Mouse (Mus musculus): ENCODE measurements around the gene Atoh8. TPM values are rescaled to one million over a fixed set of nuclear protein-coding genes. Genes with fewer than 3 reads are reported as not detected.
A peak's percentile ranks its signal among the peaks of the same experiment; 100 is the strongest.

The Atoh8 gene
- polyA plus RNA-seq, 1 experiment, result 1.9 TPM

DNA sequence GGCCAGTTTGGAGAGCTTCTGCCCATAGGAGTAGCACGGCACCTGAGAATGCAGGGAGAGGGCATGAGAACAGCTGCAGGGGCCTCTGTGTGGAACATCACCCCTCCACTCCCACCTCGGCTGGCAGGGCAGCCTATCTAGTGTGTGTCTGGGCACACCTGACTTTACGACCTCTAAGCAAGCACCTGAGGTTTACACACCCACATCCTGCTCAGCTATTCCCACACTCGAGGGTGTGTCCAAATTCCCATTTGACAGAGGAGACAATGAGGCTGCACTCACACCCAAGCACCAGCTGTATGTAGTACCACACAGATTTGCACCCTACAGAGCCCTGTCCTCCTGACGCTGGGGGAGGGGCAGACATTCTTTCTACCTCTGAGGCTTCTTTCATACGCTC is 11.5 kb downstream of the Atoh8 start:
- Histone ChIP-seq H3K4me3 (ENCODE audit: insufficient read depth, low read depth, low read length) (no peak overlapping the region), H3K27ac (replicated peaks; ENCODE audit: low read depth, low read length) (no peak overlapping the region), H3K4me1 (ENCODE audit: control insufficient read depth, insufficient read depth, insufficient read length, low read length) (peaks cover 12% of the 10 kb centered on the region)

- Histone ChIP-seq H3K27ac (replicated peaks; ENCODE audit: low read depth, low read length) (no peak overlapping the region), H3K4me3 (ENCODE audit: insufficient read depth, low read depth, low read length) (no peak overlapping the region), H3K4me1 (ENCODE audit: control insufficient read depth, insufficient read depth, insufficient read length, low read length) (peaks cover 19% of the 10 kb centered on the region)
Measured at GRCm38 (mm10) chr6:72222876-72223275, 12.5 kb downstream of the Atoh8 start.

DNA sequence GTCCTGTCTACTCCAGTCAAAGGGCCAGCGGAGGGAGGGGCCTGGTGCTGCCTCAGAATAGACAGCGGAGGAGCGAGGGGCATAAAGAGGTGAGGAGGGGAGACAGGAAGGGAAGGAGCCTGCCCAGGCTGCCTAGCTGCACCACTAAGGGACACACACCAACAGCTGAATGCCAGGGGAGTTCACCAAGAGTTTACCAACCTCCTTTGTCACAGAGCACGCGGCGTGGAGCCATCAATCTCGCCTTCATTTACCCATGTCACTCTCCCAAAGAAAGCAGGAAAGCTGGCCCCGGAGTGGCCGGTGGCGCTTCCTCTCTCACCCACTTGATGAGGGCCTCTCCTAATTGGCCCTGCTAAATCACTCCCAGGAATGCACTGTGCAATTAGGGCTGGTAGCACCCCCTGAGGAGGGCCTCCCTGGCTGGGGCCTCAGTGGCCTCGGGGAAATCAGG is 13.1 kb downstream of the Atoh8 start:
- H3K4me3 ChIP-seq (ENCODE audit: insufficient read depth, low read depth, low read length), result no peak overlapping the region
- peaks cover 23% of the 10 kb centered on the region for H3K4me1 ChIP-seq (ENCODE audit: control insufficient read depth, insufficient read depth, insufficient read length, low read length)
- H3K27ac ChIP-seq (replicated peaks; ENCODE audit: low read depth, low read length), result no peak overlapping the region

DNA sequence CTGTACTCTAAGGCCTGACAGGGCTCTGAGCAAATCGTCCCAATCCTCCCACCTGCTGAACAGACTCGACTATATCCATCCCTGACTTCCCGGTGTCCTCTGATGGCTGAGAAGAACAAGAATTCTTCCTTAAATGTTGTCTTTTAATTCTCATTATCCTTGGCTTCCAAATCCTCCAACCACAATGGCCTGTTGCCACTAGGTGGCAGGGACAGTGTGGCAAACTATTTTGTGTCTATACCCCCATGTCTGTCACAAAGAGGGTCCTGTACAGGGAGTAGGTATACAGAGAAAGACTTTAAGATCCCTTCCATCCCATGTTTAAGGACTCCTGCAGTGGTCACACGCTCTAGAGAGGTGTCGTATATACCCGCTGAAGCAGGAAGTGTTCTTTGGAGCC is 14.1 kb downstream of the Atoh8 start:
- no peak overlapping the region for H3K27ac ChIP-seq (replicated peaks; ENCODE audit: low read depth, low read length)
- peaks cover 24% of the 10 kb centered on the region for H3K4me1 ChIP-seq (ENCODE audit: control insufficient read depth, insufficient read depth, insufficient read length, low read length)
- no peak overlapping the region for H3K4me3 ChIP-seq (ENCODE audit: insufficient read depth, low read depth, low read length)

- no peak overlapping the region for H3K27ac ChIP-seq (replicated peaks; ENCODE audit: low read depth, low read length)
Measured at GRCm38 (mm10) chr6:72219549-72219948, 15.8 kb downstream of the Atoh8 start.

GRCm38 (mm10) chr6:72218281-72218680 is 17.1 kb downstream of the Atoh8 start:
- Histone ChIP-seq H3K27ac (replicated peaks; ENCODE audit: low read depth, low read length) (peak overlapping the region; percentile 70; the same call in 1 of the 2 replicates), H3K4me1 (ENCODE audit: control insufficient read depth, insufficient read depth, insufficient read length, low read length) (peaks cover 33% of the 10 kb centered on the region), H3K4me3 (ENCODE audit: insufficient read depth, low read depth, low read length) (no peak overlapping the region)

More at GRCm38 (mm10) chr6:72219549-72219948, 15.8 kb downstream of the Atoh8 start:
- H3K4me3 ChIP-seq (ENCODE audit: insufficient read depth, low read depth, low read length), result no peak overlapping the region
- peaks cover 32% of the 10 kb centered on the region for H3K4me1 ChIP-seq (ENCODE audit: control insufficient read depth, insufficient read depth, insufficient read length, low read length)

GRCm38 (mm10) chr6:72217415-72217784 is 18.0 kb downstream of the Atoh8 start:
- Histone ChIP-seq H3K27ac (replicated peaks; ENCODE audit: low read depth, low read length) (peak overlapping the region; percentile 70), H3K4me3 (ENCODE audit: insufficient read depth, low read depth, low read length) (no peak overlapping the region), H3K4me1 (ENCODE audit: control insufficient read depth, insufficient read depth, insufficient read length, low read length) (peaks cover 35% of the 10 kb centered on the region)

GRCm38 (mm10) chr6:72216681-72217414 is 18.5 kb downstream of the Atoh8 start:
- H3K4me3 ChIP-seq (ENCODE audit: insufficient read depth, low read depth, low read length), result no peak overlapping the region
- H3K4me1 ChIP-seq (ENCODE audit: control insufficient read depth, insufficient read depth, insufficient read length, low read length), result peaks cover 35% of the 10 kb centered on the region
- H3K27ac ChIP-seq (replicated peaks; ENCODE audit: low read depth, low read length), result no peak overlapping the region

DNA sequence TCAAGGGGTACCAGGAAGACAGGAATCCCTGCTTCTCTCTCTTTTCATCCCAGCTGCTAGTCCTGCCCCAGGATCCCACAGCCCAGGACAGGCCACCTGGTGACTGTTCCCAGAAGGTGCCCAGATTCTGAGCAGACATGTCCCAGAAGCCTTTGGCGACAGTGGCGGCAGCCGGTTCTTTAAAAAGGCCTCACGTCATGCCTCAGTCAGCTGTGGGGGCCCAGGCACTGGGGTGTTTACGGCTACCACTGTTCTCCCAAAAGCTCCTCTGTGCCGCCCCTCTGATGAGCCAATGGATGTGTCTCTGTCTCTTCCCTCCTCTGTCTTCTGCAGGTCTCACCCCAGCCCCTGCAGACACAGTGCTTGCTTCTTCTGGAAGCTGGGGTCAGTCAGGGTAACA is 19.8 kb downstream of the Atoh8 start:
- Histone ChIP-seq H3K4me1 (ENCODE audit: control insufficient read depth, insufficient read depth, insufficient read length, low read length) (peaks cover 31% of the 10 kb centered on the region), H3K27ac (replicated peaks; ENCODE audit: low read depth, low read length) (peak overlapping the region; percentile 85), H3K4me3 (ENCODE audit: insufficient read depth, low read depth, low read length) (no peak overlapping the region)

DNA sequence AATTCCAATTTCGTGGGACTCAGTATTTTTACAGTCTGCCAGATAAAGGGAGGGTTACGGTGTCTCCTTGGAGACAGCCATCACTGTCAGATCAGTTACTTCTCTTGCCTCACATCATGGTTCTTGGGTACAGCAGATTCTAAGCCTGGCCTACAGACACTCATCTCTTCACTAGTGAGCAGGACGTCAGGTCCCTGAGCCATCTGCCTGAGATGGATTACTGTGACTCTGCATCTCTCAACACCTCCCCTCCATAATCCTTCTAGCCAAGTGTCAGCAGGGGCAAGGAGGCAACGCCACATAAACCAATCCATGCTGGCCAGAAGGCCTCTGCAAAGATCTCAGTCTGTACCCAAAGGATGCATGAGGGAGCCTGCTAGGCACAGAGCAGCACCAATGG is 24.0 kb downstream of the Atoh8 start:
- H3K4me3 ChIP-seq (ENCODE audit: insufficient read depth, low read depth, low read length), result no peak overlapping the region
- no peak overlapping the region for H3K27ac ChIP-seq (replicated peaks; ENCODE audit: low read depth, low read length)
- H3K4me1 ChIP-seq (ENCODE audit: control insufficient read depth, insufficient read depth, insufficient read length, low read length), result peaks cover 17% of the 10 kb centered on the region

- Histone ChIP-seq H3K4me1 (ENCODE audit: control insufficient read depth, insufficient read depth, insufficient read length, low read length) (peaks cover 15% of the 10 kb centered on the region), H3K4me3 (ENCODE audit: insufficient read depth, low read depth, low read length) (no peak overlapping the region), H3K27ac (replicated peaks; ENCODE audit: low read depth, low read length) (no peak overlapping the region)
Measured at GRCm38 (mm10) chr6:72210823-72211222, 24.6 kb downstream of the Atoh8 start.

- Histone ChIP-seq H3K27ac (replicated peaks; ENCODE audit: low read depth, low read length) (no peak overlapping the region), H3K4me1 (ENCODE audit: control insufficient read depth, insufficient read depth, insufficient read length, low read length) (peaks cover 12% of the 10 kb centered on the region), H3K4me3 (ENCODE audit: insufficient read depth, low read depth, low read length) (no peak overlapping the region)
Measured at GRCm38 (mm10) chr6:72209738-72210137, 25.6 kb downstream of the Atoh8 start.

DNA sequence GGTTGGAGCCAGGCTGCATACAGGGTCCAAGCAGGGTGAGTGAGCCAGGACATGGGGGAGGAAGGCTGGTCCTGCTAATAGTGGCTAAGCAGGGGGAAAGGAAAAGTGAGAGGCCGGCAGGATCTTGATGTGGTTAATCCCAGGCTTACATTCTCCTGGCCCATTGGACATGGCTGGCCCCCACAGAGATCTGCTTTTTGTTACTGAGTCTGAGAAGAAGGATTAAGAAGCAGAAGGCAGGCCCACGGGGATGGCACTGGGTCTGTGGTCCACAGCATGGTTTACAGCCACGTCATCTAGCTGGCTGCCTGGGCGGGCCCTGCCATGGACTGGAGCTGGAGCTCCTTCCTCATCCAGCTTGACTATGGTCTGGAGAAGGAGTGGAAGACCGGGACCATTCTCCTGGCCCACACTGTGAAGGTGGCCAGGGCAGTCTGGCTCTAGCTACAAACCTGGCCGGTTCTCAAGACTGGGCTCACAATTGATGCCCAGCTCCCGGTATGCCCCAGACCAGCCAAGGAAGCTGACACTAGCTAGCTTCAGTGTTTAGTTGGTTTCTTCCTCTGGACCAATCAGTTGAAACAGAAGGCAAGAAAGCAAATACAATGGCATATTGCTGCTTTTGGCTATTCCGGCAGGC is 26.9 kb downstream of the Atoh8 start:
- H3K27ac ChIP-seq (replicated peaks; ENCODE audit: low read depth, low read length), result no peak overlapping the region
- H3K4me3 ChIP-seq (ENCODE audit: insufficient read depth, low read depth, low read length), result no peak overlapping the region
- peaks cover 10% of the 10 kb centered on the region for H3K4me1 ChIP-seq (ENCODE audit: control insufficient read depth, insufficient read depth, insufficient read length, low read length)

DNA sequence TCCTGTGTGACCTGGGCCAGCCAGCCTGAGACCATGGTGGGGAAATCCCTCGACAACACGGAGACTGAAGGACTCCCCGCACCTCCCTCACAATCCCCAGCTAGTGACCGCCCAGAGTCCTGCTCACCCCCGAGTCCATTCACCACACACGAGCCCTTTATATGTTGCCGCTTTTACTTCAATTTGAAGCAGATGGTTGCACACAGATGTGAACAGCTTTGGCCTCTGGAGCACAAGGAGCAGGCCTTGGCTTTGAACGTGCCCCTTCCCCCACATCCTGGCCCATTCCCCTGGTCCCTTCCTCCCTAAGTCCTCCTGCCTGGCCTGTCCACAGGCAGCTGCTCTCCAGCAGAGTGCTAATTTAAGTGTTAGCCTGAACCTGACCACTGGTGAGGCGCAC is 29.4 kb downstream of the Atoh8 start:
- Histone ChIP-seq H3K27ac (replicated peaks; ENCODE audit: low read depth, low read length) (no peak overlapping the region), H3K4me3 (ENCODE audit: insufficient read depth, low read depth, low read length) (no peak overlapping the region), H3K4me1 (ENCODE audit: control insufficient read depth, insufficient read depth, insufficient read length, low read length) (peaks cover 20% of the 10 kb centered on the region)

GRCm38 (mm10) chr6:72204858-72205257 is 30.5 kb downstream of the Atoh8 start:
- Histone ChIP-seq H3K4me1 (ENCODE audit: control insufficient read depth, insufficient read depth, insufficient read length, low read length) (peaks cover 25% of the 10 kb centered on the region), H3K27ac (replicated peaks; ENCODE audit: low read depth, low read length) (peak overlapping the region; percentile 28; the same call in 1 of the 2 replicates), H3K4me3 (ENCODE audit: insufficient read depth, low read depth, low read length) (no peak overlapping the region)

DNA sequence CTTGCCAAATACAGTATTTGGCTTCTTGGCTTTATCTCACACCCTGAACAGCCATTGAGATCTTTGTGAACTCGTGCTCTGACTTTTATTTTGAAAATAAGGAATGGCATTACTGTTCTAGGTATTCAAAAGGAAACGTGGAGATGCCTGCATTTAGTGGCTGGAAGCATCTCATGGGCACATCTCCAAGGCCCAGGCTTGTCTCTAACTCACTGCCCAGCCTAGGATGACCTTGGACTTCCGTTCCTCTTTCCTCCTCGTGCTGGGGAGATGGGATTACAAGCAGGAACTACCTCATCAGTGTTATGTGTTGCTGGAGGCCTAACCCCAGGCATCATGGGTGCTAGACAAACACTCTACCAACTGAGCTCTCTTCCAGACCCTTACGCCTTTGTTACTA is 32.1 kb downstream of the Atoh8 start:
- H3K4me1 ChIP-seq (ENCODE audit: control insufficient read depth, insufficient read depth, insufficient read length, low read length), result peaks cover 32% of the 10 kb centered on the region
- no peak overlapping the region; the same call in 1 of the 2 replicates for H3K27ac ChIP-seq (replicated peaks; ENCODE audit: low read depth, low read length)
- no peak overlapping the region for H3K4me3 ChIP-seq (ENCODE audit: insufficient read depth, low read depth, low read length)

Measured in brown adipose tissue, adult 24 weeks (tissue).